Mouse (Mus musculus): ENCODE measurements around the gene Hexim2. TPM values are rescaled to one million over a fixed set of nuclear protein-coding genes. Genes with fewer than 3 reads are reported as not detected.
A peak's percentile ranks its signal among the peaks of the same experiment; 100 is the strongest.

Hexim2 gene
- total and polyA plus RNA-seq, 2 experiments from 2014 or later: 28.9 to 30.2 TPM

DNA sequence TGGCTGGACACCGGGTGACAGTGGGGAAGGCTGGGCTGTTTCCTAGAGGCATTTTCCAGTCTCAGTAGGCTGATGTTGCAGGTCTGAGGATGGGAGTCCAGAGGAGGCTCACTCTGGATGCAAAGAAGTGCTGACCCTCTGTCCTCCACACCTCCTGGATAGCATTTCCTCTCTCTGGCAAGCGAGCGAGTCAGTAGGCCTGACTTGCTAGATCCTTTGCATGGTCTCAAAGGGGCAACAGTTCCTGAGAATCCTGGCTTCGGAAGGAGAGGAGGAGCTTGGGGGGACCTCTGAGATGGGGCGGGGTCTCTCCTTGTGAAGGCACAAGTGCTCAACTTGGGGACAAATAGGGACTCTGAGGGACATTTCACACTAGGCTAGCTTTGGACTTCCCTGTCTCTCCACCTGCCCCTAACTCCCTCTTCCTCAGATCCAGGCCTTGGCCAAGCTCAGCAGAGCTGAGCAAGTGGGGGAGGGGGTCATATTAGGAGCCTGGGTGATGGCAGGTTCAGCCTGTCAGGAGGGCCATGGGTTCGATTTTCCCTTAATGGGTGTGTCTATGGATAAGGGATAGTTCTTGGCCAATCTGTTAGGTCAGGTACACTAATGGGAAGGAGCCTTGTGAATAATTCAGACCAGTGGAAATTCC is 40.3 kb downstream of the Hexim2 start:
- ATAC-seq: no peak
- no peak for DNase-seq (ENCODE audit: low spot score)
- TF ChIP-seq CTCF (IDR thresholded peaks at IDR 0.05; ENCODE audit: low read depth): no peak
- no peak overlapping the region for H3K9ac ChIP-seq (replicated peaks; ENCODE audit: low read length)
- H3K9me3 ChIP-seq (ENCODE audit: low read length): no peaks in the 10 kb centered on the region
- H3K36me3 ChIP-seq (ENCODE audit: insufficient read depth, low read length): no peaks in the 10 kb centered on the region
- no peaks in the 10 kb centered on the region for H3K27me3 ChIP-seq (ENCODE audit: insufficient read depth, low read length)
- H3K4me1 ChIP-seq (ENCODE audit: insufficient read depth, low read length): peaks cover 6% of the 10 kb centered on the region
- 69% methylated on average over 6 of the region's 6 CpGs for WGBS
- H3K27ac ChIP-seq: no peak overlapping the region
- peak overlapping the region; percentile 74 for H3K4me3 ChIP-seq (ENCODE audit: low read length)
- H3K4me2 ChIP-seq (ENCODE audit: low read depth, low read length): peak overlapping the region; percentile 86

DNA sequence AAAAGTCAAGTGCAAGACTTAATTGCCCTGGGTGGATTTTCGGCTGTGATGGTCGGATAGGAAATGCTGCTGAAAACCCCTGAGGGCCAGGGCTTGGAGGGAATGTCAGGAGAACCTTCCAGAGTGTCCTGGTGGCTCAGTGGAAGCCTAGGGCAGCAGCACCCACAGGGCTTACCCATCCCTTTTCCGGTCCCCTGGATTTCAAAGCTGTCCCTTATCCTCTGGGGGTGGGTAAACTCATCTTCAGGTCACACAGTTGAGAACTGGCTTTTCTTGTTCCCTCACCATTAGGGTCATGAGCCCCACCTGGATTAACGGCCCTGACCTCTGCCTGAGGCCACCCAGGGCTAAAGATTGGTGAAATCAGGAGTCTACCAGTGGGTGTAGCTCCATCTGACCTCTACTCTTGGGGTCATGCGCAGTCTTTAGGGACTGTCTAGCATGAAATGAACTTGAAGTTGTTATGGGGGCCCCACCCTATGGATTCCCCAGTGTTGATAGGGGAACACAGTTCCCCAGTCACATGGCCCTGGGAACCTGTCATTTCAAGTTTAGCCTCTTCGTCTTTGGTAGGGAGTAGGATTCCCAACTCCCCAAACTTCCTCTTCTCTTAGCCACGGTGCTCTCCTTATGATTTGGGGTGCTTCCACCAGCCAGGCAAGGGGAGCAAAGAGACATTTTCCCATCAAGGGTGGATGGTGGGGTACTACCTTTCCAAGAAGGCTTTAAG is 41.0 kb downstream of the Hexim2 start:
- TF ChIP-seq CTCF (IDR thresholded peaks at IDR 0.05; ENCODE audit: low read depth): no peak
- 82% methylated on average over 7 of the region's 7 CpGs for WGBS
- Histone ChIP-seq H3K4me1 (ENCODE audit: insufficient read depth, low read length) (peaks cover 6% of the 10 kb centered on the region), H3K9me3 (ENCODE audit: low read length) (no peaks in the 10 kb centered on the region), H3K4me3 (ENCODE audit: low read length) (no peak overlapping the region), H3K27ac (no peak overlapping the region), H3K9ac (replicated peaks; ENCODE audit: low read length) (no peak overlapping the region), H3K4me2 (ENCODE audit: low read depth, low read length) (peak overlapping the region; percentile 86), H3K36me3 (ENCODE audit: insufficient read depth, low read length) (no peaks in the 10 kb centered on the region), H3K27me3 (ENCODE audit: insufficient read depth, low read length) (no peaks in the 10 kb centered on the region)
- ATAC-seq (no peak), DNase-seq (ENCODE audit: low spot score) (no peak)

DNA sequence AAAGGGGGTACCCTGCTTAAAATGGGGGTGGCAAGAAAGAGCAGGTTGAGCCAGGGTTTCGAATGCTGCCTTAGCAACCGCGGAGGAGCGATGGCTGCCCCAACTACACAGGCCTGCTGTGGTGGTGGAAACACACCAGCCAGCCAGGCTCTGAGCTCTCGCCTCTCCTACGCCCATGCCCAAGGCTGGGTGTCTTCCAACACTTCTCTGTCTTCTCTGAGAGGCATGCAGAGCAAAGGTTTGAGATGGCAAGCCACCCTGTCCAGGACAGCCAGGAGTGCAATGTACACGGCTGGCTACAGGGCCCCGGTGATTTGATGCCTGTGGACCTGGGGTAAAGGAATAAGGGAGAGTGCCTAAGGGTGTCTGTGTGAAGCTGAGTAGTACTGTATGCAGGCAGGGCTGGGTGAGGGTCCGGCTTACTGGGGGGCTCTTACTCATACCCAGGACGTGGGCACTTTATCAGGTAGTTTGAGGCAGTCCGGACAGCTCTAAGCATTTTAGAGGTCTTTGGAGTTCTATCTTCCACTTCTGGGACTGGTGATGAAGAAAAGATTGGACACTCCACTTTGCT is 41.6 kb downstream of the Hexim2 start:
- peaks cover 6% of the 10 kb centered on the region for H3K4me1 ChIP-seq (ENCODE audit: insufficient read depth, low read length)
- no peak overlapping the region for H3K9ac ChIP-seq (replicated peaks; ENCODE audit: low read length)
- no peak overlapping the region for H3K4me3 ChIP-seq (ENCODE audit: low read length)
- H3K27me3 ChIP-seq (ENCODE audit: insufficient read depth, low read length): no peaks in the 10 kb centered on the region
- H3K4me2 ChIP-seq (ENCODE audit: low read depth, low read length): no peak overlapping the region
- no peak overlapping the region for H3K27ac ChIP-seq
- WGBS: 93% methylated on average over 11 of the region's 11 CpGs
- no peaks in the 10 kb centered on the region for H3K9me3 ChIP-seq (ENCODE audit: low read length)
- no peak for ATAC-seq
- H3K36me3 ChIP-seq (ENCODE audit: insufficient read depth, low read length): no peaks in the 10 kb centered on the region
- TF ChIP-seq CTCF (IDR thresholded peaks at IDR 0.05; ENCODE audit: low read depth): no peak
- no peak for DNase-seq (ENCODE audit: low spot score)

DNA sequence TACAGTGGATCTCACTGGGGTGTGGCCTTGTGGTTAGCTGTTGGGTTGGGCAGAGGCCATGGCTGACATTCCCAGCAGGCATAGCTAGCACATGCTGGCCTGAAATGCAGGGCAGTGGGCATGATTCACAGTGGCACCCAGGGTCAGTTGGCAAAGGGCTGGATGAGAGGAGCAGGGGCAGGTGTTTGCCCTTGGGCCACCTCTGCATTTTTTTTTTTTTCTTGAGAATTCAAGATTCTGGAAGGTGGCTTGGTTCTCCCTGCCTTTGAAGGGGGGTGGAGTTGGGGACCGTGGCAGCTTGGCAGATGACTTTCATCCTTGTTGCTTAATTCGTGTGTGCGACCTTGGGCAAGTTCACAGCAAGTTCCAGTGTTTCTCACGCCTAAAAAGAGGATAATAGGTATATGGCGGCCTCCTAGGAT is 42.2 kb downstream of the Hexim2 start:
- 84% methylated on average over 5 of the region's 5 CpGs for WGBS

DNA sequence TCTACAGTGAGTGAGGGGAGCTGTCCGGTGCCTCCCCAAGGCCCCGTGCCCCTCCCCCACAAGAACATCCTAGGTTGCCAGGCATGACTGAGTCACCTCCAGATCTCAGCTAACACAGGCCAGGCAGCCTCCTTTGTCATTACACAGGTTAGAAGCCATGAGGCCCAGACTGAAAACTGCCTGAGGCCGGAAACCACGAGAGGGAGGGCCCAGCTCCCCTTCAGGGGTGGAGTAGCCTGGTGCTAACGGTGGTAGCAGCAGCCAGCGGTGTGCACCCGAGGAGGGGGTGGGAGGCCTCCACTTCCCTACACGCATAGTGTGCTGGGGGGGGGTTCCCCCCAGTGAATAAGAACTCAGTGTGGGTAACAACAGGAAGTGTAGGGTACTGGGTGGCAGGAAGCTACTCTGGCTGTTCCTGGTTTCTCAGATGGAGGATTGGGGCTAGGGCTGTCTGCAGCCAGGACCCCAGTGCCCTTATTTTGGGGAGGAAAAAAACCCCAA is 42.7 kb downstream of the Hexim2 start:
- Histone ChIP-seq H3K4me3 (ENCODE audit: low read length) (no peak overlapping the region), H3K9ac (replicated peaks; ENCODE audit: low read length) (no peak overlapping the region), H3K36me3 (ENCODE audit: insufficient read depth, low read length) (no peaks in the 10 kb centered on the region), H3K9me3 (ENCODE audit: low read length) (no peaks in the 10 kb centered on the region), H3K4me2 (ENCODE audit: low read depth, low read length) (no peak overlapping the region), H3K4me1 (ENCODE audit: insufficient read depth, low read length) (peaks cover 6% of the 10 kb centered on the region; the same call in 1 of the 2 replicates), H3K27ac (no peak overlapping the region), H3K27me3 (ENCODE audit: insufficient read depth, low read length) (no peaks in the 10 kb centered on the region)
- DNase-seq (ENCODE audit: low spot score) (no peak), ATAC-seq (no peak)
- no peak for TF ChIP-seq CTCF (IDR thresholded peaks at IDR 0.05; ENCODE audit: low read depth)
- WGBS: 56% methylated on average over 8 of the region's 8 CpGs

More for the DNA sequence above, 42.2 kb downstream of the Hexim2 start:
- no peak for TF ChIP-seq CTCF (IDR thresholded peaks at IDR 0.05; ENCODE audit: low read depth)
- no peaks in the 10 kb centered on the region for H3K9me3 ChIP-seq (ENCODE audit: low read length)
- H3K36me3 ChIP-seq (ENCODE audit: insufficient read depth, low read length): no peaks in the 10 kb centered on the region
- H3K4me3 ChIP-seq (ENCODE audit: low read length): no peak overlapping the region
- H3K9ac ChIP-seq (replicated peaks; ENCODE audit: low read length): no peak overlapping the region
- no peaks in the 10 kb centered on the region for H3K27me3 ChIP-seq (ENCODE audit: insufficient read depth, low read length)
- H3K4me1 ChIP-seq (ENCODE audit: insufficient read depth, low read length): peaks cover 6% of the 10 kb centered on the region; the same call in 1 of the 2 replicates
- no peak overlapping the region for H3K27ac ChIP-seq
- no peak overlapping the region for H3K4me2 ChIP-seq (ENCODE audit: low read depth, low read length)
- DNase-seq (ENCODE audit: low spot score) (no peak), ATAC-seq (no peak)

DNA sequence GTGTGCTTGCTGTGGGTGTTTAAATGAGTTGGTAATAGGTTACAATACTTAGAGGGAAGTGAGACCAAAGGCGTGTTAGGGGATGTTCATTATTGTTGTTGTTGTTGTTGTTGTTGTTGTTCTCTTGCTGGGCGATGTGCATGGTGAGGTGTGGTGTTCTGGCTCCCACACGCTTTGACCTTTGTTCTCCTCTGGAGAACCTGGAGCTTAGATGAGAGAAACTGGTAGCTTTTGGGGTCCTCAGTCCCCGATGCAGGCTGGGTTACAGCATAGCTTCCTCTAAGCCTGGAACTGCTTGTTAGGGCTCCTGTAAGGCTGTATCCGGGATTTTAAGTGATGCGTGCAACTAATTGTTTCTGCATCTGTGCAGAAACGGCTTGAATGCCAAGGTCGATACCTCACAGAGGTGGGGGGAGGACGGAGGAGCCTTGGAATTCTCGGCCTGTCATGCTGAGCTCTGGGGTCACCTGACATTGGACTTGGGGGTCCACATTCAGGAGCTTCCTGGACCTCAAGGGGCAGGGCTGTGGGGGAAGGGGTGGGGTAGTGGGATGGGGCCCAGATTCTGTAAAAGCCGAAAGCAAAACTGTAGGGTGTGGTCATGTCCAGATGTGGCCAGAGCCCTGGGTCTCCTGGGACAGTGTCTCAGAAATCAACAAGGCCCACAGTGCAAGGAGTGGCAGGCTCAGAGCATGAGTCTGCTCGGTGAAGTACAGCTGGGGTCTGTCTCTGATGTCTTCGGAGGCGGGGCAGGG is 43.6 kb downstream of the Hexim2 start:
- Histone ChIP-seq H3K36me3 (ENCODE audit: insufficient read depth, low read length) (no peaks in the 10 kb centered on the region), H3K9ac (replicated peaks; ENCODE audit: low read length) (no peak overlapping the region), H3K4me3 (ENCODE audit: low read length) (no peak overlapping the region), H3K27me3 (ENCODE audit: insufficient read depth, low read length) (no peaks in the 10 kb centered on the region), H3K4me2 (ENCODE audit: low read depth, low read length) (no peak overlapping the region), H3K4me1 (ENCODE audit: insufficient read depth, low read length) (peaks cover 6% of the 10 kb centered on the region; the same call in 1 of the 2 replicates), H3K9me3 (ENCODE audit: low read length) (no peaks in the 10 kb centered on the region), H3K27ac (no peak overlapping the region)
- ATAC-seq: no peak
- TF ChIP-seq CTCF (IDR thresholded peaks at IDR 0.05; ENCODE audit: low read depth): no peak
- 67% methylated on average over 14 of the region's 14 CpGs for WGBS
- DNase-seq (ENCODE audit: low spot score): no peak

Measured in hindbrain, postnatal 0 days (tissue).